Mouse (Mus musculus) myocyte (in vitro differentiated cells): ENCODE data around the gene Cux1. TPM values are rescaled to one million over a fixed set of nuclear protein-coding genes. Genes with fewer than 3 reads are reported as not detected.

Experiments
- H3K27me3 ChIP-seq: one replicate; pipeline ENCODE4 v1.6.1; 2011; ENCODE audit not compliant: control insufficient read depth, insufficient read depth, insufficient read length
- H3K36me3 ChIP-seq: one replicate; pipeline ENCODE4 v1.6.1; 2011; ENCODE audit not compliant: control insufficient read depth, insufficient read depth
- H3K4me2 ChIP-seq: one replicate; pipeline ENCODE4 v1.6.1; 2011; ENCODE audit warnings: low read depth, control low read depth
- H3K4me3 ChIP-seq: one replicate; pipeline ENCODE4 v1.5.1; 2011; ENCODE audit warnings: mild to moderate bottlenecking, control low read depth, moderate library complexity
- H3K79me2 ChIP-seq: one replicate; pipeline ENCODE4 v1.6.1; 2011; ENCODE audit not compliant: control insufficient read depth, insufficient read depth
- H3ac ChIP-seq: one replicate; pipeline ENCODE4 v1.6.1; 2011; ENCODE audit not compliant: control insufficient read depth, insufficient read length
- CEBPB ChIP-seq: IDR thresholded peaks from 2 replicates; pipeline ENCODE4 v1.6.1; 2011; ENCODE audit warnings: mild to moderate bottlenecking, moderate library complexity; ENCODE audit not compliant: poor library complexity, insufficient read depth, severe bottlenecking
- E2F4 ChIP-seq: IDR thresholded peaks from one replicate; pipeline ENCODE4 v1.6.1; 2011; ENCODE audit warnings: mild to moderate bottlenecking, control low read depth, moderate library complexity; ENCODE audit not compliant: insufficient read depth
- MAX ChIP-seq: IDR thresholded peaks from one replicate; pipeline ENCODE4 v1.6.1; 2011; ENCODE audit warnings: low read depth, mild to moderate bottlenecking, control low read depth
- MYOD1 ChIP-seq, 3 experiments: IDR thresholded peaks; one replicate each; pipeline ENCODE4 v1.6.1; 2011; ENCODE audit warnings: control low read depth in 2 of 3, low read depth in 2 of 3, mild to moderate bottlenecking in 2 of 3, moderate library complexity in 1 of 3; ENCODE audit not compliant: insufficient read length in 2 of 3, control insufficient read depth in 1 of 3
- MYOG ChIP-seq, 3 experiments: IDR thresholded peaks; one replicate each; pipeline ENCODE4 v1.6.1; 2011; ENCODE audit warnings: control low read depth in 2 of 3, low read depth in 2 of 3, mild to moderate bottlenecking in 2 of 3; ENCODE audit not compliant: insufficient read length in 2 of 3, control insufficient read depth in 1 of 3, insufficient read depth in 1 of 3
- POLR2A ChIP-seq: IDR thresholded peaks from one replicate; pipeline ENCODE4 v1.6.1; 2011; ENCODE audit warnings: low read depth, mild to moderate bottlenecking, control low read depth, moderate library complexity; ENCODE audit not compliant: insufficient read length
- POLR2AphosphoS2 ChIP-seq: IDR thresholded peaks from one replicate; pipeline ENCODE4 v1.6.1; 2011; ENCODE audit warnings: low read depth, control low read depth; ENCODE audit not compliant: insufficient read length
- REST ChIP-seq: IDR thresholded peaks from one replicate; pipeline ENCODE4 v1.6.1; 2011; ENCODE audit warnings: mild to moderate bottlenecking, control low read depth, moderate library complexity; ENCODE audit not compliant: insufficient read depth, insufficient read length
- SRF ChIP-seq: IDR thresholded peaks from one replicate; pipeline ENCODE4 v1.6.1; 2011; ENCODE audit warnings: low read depth; ENCODE audit not compliant: control insufficient read depth, insufficient read length
- TCF12 ChIP-seq: IDR thresholded peaks from one replicate; pipeline ENCODE4 v1.6.1; 2011; ENCODE audit warnings: mild to moderate bottlenecking, control low read depth; ENCODE audit not compliant: poor library complexity, insufficient read depth, severe bottlenecking
- TCF3 ChIP-seq: IDR thresholded peaks from one replicate; pipeline ENCODE4 v1.6.1; 2011; ENCODE audit warnings: low read depth, control low read depth; ENCODE audit not compliant: insufficient read length
- USF1 ChIP-seq: IDR thresholded peaks from one replicate; pipeline ENCODE4 v1.6.1; 2011; ENCODE audit warnings: low read depth, mild to moderate bottlenecking, control low read depth, moderate library complexity
- polyA plus RNA-seq: library from polyadenylated mRNA; unstranded; fragments of >200 nt; fragmentation: generic; extraction: Trizol; gene quantifications from one replicate; pipeline ENCODE4 v1.2.1, GENCODE M21; 2012; ENCODE audit warnings: missing spikeins

The Cux1 gene
- polyA plus RNA-seq, 1 experiment = 50.7 TPM

DNA sequence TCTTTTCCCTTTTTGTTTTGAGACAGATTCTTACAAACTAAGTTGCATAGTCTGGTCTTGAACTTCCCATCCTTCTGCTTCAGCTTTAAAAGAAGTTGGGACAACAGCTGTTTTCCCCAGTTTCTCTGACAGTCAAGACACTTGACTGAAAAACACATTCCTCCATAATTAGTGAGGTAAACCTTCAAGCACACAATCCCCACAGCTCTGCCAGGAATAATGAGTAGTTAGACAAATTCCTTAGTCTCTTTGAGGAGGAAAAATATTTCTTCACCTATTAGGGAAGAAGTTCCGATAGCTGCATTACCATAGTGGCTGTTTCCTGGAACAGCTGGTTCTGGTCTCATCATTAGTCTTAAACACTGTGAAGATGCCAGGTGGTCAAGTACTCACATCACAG is 233.2 kb downstream of the Cux1 start:
- no peaks in the 10 kb centered on the region for H3K27me3 ChIP-seq
- no peak for TF ChIP-seq POLR2AphosphoS2
- TF ChIP-seq SRF = no peak
- TF ChIP-seq USF1 = no peak
- TF ChIP-seq MYOG (IDR thresholded peaks at IDR 0.05; ENCODE audit: control insufficient read depth in 1 of 3, insufficient read depth in 1 of 3, insufficient read length in 2 of 3, low read depth in 2 of 3) = no peak
- TF ChIP-seq REST = no peak
- no peak for TF ChIP-seq MYOD1 (IDR thresholded peaks at IDR 0.05; ENCODE audit: control insufficient read depth in 1 of 3, insufficient read length in 2 of 3, low read depth in 2 of 3)
- no peak for TF ChIP-seq TCF3
- TF ChIP-seq E2F4 = no peak
- no peak for TF ChIP-seq MAX
- TF ChIP-seq CEBPB = no peak
- TF ChIP-seq POLR2A = no peak
- TF ChIP-seq TCF12 = no peak
- peaks cover 3% of the 10 kb centered on the region for H3K36me3 ChIP-seq
- no peaks in the 10 kb centered on the region for H3K79me2 ChIP-seq
- no peak overlapping the region for H3ac ChIP-seq
- no peak overlapping the region for H3K4me3 ChIP-seq
- no peak overlapping the region for H3K4me2 ChIP-seq

DNA sequence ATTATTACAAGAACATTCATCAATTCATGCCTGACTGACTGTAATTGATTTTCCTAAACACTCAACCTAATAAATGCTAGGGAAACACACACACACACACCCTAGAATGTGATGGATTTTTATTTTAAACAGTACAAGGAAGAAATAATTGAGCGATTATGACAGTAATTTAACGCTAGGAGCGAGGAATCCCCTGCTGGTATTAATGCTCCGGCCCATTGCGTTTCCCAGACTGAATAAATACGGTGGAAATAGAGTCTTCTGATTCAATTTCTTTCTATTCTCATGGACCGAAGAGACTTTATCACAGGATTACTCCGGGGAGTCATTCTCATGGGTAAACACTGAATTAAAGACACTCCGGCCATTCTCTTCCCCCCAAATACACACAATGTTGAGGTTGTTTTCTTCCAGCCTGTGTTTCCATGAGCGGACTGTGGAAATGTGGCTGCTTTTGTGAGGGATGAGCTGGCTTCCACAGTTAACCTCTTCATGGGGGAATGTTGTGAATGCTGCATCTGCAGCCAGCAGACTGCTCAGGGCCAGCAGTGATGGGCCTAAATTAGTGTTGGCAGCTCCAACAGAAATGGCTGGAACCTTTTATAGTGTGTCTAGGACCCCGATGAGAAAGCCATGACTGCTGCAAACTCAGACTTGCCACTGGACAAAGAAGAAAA is 234.4 kb downstream of the Cux1 start:
- no peak overlapping the region for H3ac ChIP-seq

DNA sequence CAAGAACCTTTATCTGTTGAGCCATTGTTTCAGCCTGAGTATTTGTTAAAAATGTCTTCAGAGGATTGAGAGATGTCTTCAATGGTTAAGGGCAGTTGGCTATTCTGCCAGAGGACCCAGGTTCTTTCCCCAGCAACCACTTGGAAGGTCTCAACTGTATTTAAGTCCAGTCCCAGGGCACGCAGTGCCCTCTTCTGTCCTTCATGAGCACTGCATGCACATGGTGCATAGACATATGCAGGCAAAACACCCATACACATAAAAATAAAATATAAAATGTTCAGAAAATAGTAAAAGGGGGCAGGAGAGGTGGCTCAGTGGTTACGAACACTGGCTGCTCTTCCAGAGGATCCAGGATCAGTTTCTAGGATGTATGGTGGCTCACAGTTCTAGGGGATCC is 239.6 kb downstream of the Cux1 start:
- peaks cover 19% of the 10 kb centered on the region for H3K36me3 ChIP-seq
- H3K4me2 ChIP-seq = no peak overlapping the region
- H3ac ChIP-seq = no peak overlapping the region
- TF ChIP-seq CEBPB = no peak
- TF ChIP-seq POLR2A = no peak
- no peak for TF ChIP-seq TCF12
- TF ChIP-seq USF1 = no peak
- no peak for TF ChIP-seq E2F4
- TF ChIP-seq SRF = no peak
- TF ChIP-seq POLR2AphosphoS2 = no peak
- no peak for TF ChIP-seq MAX
- TF ChIP-seq MYOD1 (IDR thresholded peaks at IDR 0.05; ENCODE audit: control insufficient read depth in 1 of 3, insufficient read length in 2 of 3, low read depth in 2 of 3) = no peak
- TF ChIP-seq MYOG (IDR thresholded peaks at IDR 0.05; ENCODE audit: control insufficient read depth in 1 of 3, insufficient read depth in 1 of 3, insufficient read length in 2 of 3, low read depth in 2 of 3) = no peak
- TF ChIP-seq TCF3 = no peak
- TF ChIP-seq REST = no peak
- H3K79me2 ChIP-seq = no peaks in the 10 kb centered on the region
- H3K27me3 ChIP-seq = no peaks in the 10 kb centered on the region
- no peak overlapping the region for H3K4me3 ChIP-seq

More for the DNA sequence above, 234.4 kb downstream of the Cux1 start:
- Histone ChIP-seq H3K27me3 (no peaks in the 10 kb centered on the region), H3K4me2 (no peak overlapping the region), H3K4me3 (no peak overlapping the region), H3K36me3 (peaks cover 8% of the 10 kb centered on the region), H3K79me2 (no peaks in the 10 kb centered on the region)
- TF ChIP-seq POLR2AphosphoS2 (no peak), TCF3 (no peak), E2F4 (no peak), CEBPB (no peak), POLR2A (no peak), SRF (no peak), TCF12 (no peak), MYOD1 (IDR thresholded peaks at IDR 0.05; ENCODE audit: control insufficient read depth in 1 of 3, insufficient read length in 2 of 3, low read depth in 2 of 3) (no peak), USF1 (no peak), MYOG (IDR thresholded peaks at IDR 0.05; ENCODE audit: control insufficient read depth in 1 of 3, insufficient read depth in 1 of 3, insufficient read length in 2 of 3, low read depth in 2 of 3) (no peak), REST (no peak)

DNA sequence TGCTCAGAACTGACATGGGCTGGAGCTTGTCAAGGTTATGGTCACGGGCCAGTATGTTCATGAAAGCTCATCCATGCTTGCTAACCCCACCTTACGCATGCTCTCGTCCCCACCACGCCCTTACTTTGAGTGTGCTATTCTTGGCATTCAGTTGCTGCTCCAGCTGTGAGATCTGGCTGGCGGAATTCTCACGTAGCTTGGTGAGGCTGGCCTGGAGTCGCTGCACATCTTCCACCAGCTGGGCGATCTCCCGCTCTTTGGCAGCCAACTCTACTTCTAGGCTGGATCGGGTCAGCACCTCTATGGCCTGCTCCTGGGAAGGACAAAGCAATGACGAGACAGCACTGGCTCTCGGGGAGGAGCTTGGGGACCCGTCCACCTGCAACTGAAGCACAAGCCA is 240.7 kb downstream of the Cux1 start:
- Histone ChIP-seq H3K4me2 (no peak overlapping the region), H3K36me3 (peaks cover 21% of the 10 kb centered on the region), H3K4me3 (no peak overlapping the region), H3ac (no peak overlapping the region), H3K79me2 (no peaks in the 10 kb centered on the region), H3K27me3 (no peaks in the 10 kb centered on the region)
- TF ChIP-seq E2F4 = no peak
- no peak for TF ChIP-seq MYOD1 (IDR thresholded peaks at IDR 0.05; ENCODE audit: control insufficient read depth in 1 of 3, insufficient read length in 2 of 3, low read depth in 2 of 3)
- no peak for TF ChIP-seq TCF12
- TF ChIP-seq MYOG (IDR thresholded peaks at IDR 0.05; ENCODE audit: control insufficient read depth in 1 of 3, insufficient read depth in 1 of 3, insufficient read length in 2 of 3, low read depth in 2 of 3) = peak in 1 of 3 experiments; percentile 22
- no peak for TF ChIP-seq POLR2A

DNA sequence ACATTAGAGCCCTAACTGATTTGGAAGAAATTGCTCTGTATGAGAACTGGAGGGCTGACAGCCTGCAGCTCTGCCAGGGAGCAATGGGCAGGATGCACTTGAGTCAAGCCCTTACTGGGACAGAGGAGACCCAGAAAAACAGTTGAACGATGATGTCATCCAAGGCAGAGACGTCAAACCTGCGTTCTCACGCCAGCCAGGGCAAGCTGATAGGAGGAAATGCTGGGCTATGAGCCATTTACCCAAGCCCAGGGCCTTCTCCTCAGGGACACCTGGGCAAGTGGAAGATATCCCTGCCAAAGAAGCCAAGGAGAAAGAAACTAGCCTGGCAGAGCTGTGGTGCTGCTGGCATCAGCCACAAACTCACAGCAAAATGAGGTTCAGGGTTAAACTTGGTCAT is 242.8 kb downstream of the Cux1 start:
- Histone ChIP-seq H3K4me3 (no peak overlapping the region), H3K36me3 (peaks cover 31% of the 10 kb centered on the region), H3K27me3 (no peaks in the 10 kb centered on the region), H3ac (no peak overlapping the region), H3K79me2 (no peaks in the 10 kb centered on the region), H3K4me2 (no peak overlapping the region)
- no peak for TF ChIP-seq SRF
- TF ChIP-seq REST = no peak
- TF ChIP-seq E2F4 = no peak
- TF ChIP-seq POLR2AphosphoS2 = no peak
- no peak for TF ChIP-seq MYOD1 (IDR thresholded peaks at IDR 0.05; ENCODE audit: control insufficient read depth in 1 of 3, insufficient read length in 2 of 3, low read depth in 2 of 3)
- no peak for TF ChIP-seq MYOG (IDR thresholded peaks at IDR 0.05; ENCODE audit: control insufficient read depth in 1 of 3, insufficient read depth in 1 of 3, insufficient read length in 2 of 3, low read depth in 2 of 3)
- TF ChIP-seq POLR2A = no peak
- TF ChIP-seq TCF3 = no peak
- no peak for TF ChIP-seq USF1
- TF ChIP-seq TCF12 = no peak
- TF ChIP-seq CEBPB = no peak
- TF ChIP-seq MAX = no peak
